Mouse (Mus musculus) adrenal gland, postnatal 14 days (tissue): ENCODE measurements at regions not wholly inside any gene's neighbourhood (a gene's known extent, or its start where the extent isn't known, plus 50 kb on each side); places are given as distances from the start of the nearest gene placed in this dataset.
A peak's percentile ranks its signal among the peaks of the same experiment; 100 is the strongest.

Experiments used
- DNase-seq: peaks from one replicate; pipeline ENCODE4 v3.0.0; 2021; ENCODE audit warnings: mixed read lengths

DNA sequence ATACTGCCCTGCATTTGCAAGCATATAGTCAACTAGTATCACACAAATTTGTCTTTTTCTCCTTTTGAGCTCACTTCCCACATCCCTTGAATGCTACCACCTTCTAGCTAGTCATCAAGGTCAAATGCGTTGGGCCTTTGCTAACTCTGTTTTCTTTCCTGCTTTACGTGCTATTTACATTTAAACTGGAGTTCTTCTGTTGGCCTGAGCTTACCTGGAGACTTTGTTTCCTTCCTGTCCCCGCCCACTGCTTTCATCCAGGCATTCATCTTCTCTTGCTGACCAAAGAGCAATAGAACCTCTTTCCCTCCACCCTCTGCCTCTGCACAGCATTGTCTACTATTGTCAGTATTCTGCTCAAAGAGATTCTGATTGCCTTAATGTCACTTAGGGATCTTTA is 237.0 kb downstream of the Papss1 start:
- no peak for DNase-seq

DNA sequence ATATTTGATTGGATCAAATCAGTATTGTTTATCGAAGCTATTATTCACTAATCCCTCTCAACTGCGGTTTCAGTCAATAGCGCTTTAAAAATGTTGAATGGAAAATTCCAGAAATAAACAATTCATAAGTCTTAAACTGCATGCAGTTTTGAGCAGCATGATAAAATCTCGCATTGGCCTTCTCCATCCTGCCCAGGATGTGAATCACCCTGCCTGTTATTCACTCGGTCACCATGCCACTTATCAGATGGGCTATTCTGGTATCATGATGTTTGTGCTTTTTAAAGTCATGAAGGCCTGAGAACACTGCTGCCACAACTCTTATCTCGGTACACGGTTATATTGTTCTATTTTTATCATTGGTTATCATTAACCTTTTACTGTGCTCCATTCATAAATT is 238.3 kb downstream of the Papss1 start:
- DNase-seq, result peak; percentile 58

GRCm38 (mm10) chr3:131808127-131808526 is 243.6 kb downstream of the Papss1 start:
- DNase-seq, result peak; percentile 9

GRCm38 (mm10) chr3:131812968-131813367 is 248.4 kb downstream of the Papss1 start:
- DNase-seq, result peak; percentile 7

DNA sequence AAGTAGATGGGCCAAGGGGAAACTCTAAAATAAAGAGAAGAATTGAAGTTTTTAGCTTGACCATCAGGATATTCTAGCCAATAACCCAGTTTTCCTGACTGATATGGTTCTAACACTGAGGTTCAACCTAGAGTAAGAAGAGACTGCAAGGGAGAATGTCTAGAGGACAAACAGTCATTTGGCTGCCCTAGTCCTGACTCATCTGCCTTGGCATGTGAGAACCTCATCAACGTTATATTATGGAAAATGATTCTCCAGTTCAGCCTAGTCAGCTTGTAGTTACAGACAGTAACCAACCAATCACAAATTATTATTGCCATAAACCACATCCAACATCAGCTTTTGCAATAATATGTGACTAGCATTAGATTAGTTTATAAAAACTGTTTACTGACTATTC is 254.2 kb downstream of the Papss1 start:
- no peak for DNase-seq

DNA sequence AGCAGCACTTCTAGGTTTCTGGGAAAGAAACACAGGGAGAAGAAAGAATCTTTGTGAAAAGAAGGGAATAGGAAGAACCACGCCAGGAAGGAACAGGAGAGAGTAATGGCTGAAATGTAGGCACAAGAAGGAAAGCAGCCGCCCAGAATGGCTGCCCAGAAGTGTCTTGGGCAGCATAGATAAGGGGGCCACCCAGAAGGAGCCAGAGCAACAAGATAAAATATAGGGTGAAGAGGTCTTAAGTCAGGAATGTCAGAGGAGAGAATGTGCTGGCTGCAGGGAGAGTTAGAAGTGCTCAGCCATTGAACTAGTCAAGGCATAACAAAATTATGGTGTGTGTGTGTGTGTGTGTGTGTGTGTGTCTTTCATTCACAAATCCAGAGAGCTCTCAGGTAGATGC is 227.7 kb upstream of the Dkk2 start:
- no peak for DNase-seq

GRCm38 (mm10) chr3:131859083-131859482 is 226.0 kb upstream of the Dkk2 start:
- no peak for DNase-seq

- DNase-seq, result no peak
These were observed 220.0 kb upstream of the Dkk2 start for GRCm38 (mm10) chr3:131865106-131865505.

- DNase-seq, result no peak
These were observed 217.8 kb upstream of the Dkk2 start for GRCm38 (mm10) chr3:131867266-131867665.

DNA sequence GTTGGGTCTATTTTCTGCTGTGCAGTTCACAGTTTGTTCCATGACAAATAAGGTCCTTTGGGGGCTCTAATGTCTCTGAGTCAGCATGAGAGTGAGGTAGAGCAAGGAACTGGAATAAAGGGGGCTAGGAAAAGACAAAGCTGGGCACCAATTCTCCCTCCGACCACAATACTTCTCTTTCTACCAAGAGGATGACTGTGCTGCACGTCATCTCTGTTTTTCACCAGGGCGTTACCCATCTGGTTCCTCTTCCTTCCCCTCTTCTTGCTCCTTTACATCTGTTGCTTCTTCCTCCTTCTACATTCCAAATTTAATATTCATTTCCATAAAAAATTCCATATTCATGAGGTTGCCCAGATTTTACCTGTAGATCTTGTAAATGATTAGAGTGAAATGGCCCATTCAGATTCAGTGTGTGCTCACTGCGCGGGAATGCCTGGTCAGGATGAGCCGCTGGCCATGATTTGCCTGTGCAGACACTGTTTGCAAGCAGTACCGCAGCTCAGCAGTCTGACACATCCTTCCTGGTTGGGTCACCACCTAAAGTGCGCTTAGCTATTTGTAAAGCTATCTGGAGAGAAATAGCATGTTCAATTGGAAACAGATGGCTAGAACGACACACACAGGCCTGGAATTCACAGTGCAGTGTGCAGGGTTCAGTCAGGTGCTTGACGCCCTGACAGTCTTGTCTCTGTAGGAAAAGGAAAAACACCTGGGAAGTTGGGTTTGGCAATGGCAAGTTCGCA is 216.7 kb upstream of the Dkk2 start:
- no peak for DNase-seq

DNA sequence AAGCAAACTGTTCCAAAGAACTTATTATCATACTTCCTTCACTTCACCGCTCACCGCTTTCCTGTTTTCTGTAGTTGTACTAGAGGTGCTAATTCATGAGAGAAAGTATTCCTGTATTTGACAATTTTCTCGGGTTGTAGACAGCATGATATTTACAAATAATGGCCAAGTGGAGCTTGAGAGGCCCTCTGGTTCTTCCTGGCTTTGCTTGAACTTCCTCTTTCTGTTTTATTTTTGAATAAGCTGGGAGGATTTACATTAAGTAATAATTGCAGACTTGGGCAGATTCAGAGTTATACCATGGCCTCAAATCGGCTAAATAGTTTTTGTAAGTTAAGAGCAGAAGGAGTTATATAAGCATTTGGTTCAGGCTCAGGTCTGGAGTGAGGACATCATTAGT is 215.8 kb upstream of the Dkk2 start:
- DNase-seq, result no peak

- no peak for DNase-seq
These were observed 202.4 kb upstream of the Dkk2 start for GRCm38 (mm10) chr3:131882667-131883066.

DNA sequence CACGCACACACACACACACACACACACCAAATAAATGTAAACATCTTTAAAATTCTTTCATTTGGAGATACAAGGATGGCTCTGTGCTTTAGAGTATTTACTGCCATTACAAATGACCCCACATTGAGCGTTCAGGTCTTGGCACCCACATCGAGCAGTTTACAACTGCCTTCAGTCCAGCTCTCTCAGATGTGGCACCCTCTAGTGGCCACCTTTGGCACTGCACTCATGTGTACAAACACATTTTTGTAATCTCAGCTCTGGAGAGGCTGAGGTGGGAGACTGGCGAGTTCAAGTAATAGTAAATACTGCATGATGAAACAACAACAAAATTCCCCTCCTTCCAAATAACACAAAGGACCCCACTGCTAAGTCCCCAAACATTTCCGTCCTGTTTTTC is 198.6 kb upstream of the Dkk2 start:
- DNase-seq, result peak; percentile 49

DNA sequence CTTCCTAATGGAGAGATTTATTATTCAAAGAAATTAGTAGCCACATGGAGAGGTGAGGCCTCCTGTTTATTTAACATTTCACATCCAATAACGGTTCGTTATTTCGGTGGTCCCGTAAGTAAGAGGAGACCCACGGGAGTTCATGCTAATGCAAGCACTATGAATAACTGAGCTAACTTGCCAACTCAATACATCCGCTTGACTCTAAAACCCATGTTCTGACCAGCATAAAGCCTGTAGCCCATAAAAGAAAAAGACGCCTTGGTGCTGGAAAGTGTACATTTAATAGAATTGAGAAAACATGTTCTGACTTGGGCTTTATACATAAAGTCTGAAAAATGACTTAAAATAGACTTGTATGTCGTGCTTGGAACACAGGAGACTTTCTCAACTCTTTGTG is 198.1 kb upstream of the Dkk2 start:
- no peak for DNase-seq

GRCm38 (mm10) chr3:131887670-131888069 is 197.4 kb upstream of the Dkk2 start:
- no peak for DNase-seq

DNA sequence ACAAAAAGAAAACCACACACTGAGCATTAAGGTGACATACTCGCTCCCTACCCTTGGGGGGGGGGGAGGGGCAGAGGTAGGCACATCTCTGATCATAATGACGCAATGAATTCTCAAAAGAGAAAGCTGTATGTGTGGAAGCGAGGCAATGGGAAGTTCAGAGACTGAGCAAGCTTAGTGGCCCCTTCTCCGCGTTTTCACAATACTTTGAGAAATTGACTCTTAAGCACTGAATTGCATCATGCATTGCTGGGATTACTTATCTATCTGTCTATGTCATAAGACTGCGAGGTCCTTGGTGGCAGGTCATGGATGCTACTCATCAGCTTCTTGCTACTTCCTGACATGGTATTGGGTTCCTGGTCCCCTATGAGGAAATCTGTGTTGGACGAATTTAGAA is 193.2 kb upstream of the Dkk2 start:
- no peak for DNase-seq

DNA sequence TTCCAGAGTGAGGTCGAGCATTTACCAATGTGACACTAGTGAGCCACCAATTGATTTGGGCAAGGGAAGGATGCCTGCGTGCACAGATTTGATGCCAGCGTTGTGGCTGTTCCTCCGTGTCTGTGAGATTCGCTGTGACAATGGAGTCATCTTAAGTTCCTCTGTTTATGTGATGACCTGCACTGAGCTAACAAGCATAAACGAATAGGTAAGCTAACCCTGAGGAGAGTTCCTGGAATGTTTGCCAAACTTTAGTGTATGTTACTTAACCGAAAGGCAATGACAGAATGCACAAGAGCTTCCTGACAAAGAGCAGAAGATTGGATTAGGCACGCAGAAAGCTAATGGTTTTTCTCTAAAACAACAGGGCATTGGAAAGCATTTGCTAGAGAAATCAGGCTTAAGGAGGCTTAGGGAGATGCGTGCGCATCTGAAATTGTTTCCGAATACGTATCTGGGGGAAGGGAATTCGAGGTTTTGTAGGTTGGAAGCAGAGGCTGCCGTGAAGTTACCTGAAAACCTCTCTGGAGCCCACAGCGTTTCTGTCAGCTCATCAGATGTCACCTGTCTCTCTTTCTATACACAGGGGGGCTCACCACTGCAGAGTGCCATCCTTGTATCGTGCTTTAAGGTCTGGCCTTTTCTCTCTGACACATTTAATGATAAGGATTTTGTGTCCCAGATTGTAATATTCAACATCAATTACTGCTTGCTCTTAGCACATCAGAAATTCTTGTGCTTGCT is 191.9 kb upstream of the Dkk2 start:
- DNase-seq, result no peak

GRCm38 (mm10) chr3:131895057-131895456 is 190.0 kb upstream of the Dkk2 start:
- DNase-seq, result no peak

DNA sequence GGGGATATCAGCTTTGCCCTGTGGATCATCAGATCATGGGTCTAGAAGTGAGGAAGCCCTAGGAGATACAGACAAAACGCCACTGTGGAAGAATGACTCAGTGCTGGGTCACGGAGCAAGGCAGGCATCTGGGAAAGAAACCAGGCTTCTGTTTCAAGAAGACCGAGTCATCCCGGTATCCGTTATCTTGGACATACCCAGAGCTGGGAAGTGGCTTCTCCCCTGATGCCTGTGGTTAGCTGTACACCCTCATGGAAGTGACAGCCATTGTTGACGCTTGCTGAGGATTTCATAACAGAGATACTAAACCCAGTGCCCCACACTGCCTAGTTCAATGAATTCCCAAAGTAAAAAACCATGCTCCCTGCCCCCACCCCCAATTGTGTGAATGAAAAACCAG is 171.6 kb upstream of the Dkk2 start:
- DNase-seq, result no peak

GRCm38 (mm10) chr3:131914372-131914771 is 170.7 kb upstream of the Dkk2 start:
- DNase-seq, result no peak

- no peak for DNase-seq
These were observed 170.1 kb upstream of the Dkk2 start for GRCm38 (mm10) chr3:131914997-131915396.

GRCm38 (mm10) chr3:131917734-131918534 is 167.2 kb upstream of the Dkk2 start:
- DNase-seq, result no peak

- DNase-seq, result peak; percentile 17
These were observed 165.6 kb upstream of the Dkk2 start for GRCm38 (mm10) chr3:131919476-131919875.
